Mouse (Mus musculus) G1E-ER4 (cell line): ENCODE results near the gene Spata31d1b. TPM values are rescaled to one million over a fixed set of nuclear protein-coding genes. Genes with fewer than 3 reads are reported as not detected.
"Not testable (repeated sequence)": the region's sequence is repeated elsewhere in the genome, so short reads cannot be mapped to it uniquely, and the experiment has no call there.

Experiments
- GATA1 ChIP-seq: IDR thresholded peaks from one replicate; pipeline ENCODE4 v1.8.0; 2012; ENCODE audit warnings: low read length, inconsistent platforms
- polyA plus RNA-seq: library from polyadenylated mRNA; stranded (reverse); fragments of >175 nt; gene quantifications from 2 replicates; pipeline ENCODE4 v1.2.3, GENCODE M21; 2012

The Spata31d1b gene
- polyA plus RNA-seq, result not detected in 2 replicates

GRCm38 (mm10) chr13:59711984-59712383 is at the start of gene Spata31d1b:
TSS of gene Spata31d1b (plus strand) at chr13:59712284.
- not testable (repeated sequence) for TF ChIP-seq GATA1

- TF ChIP-seq GATA1, result no peak
These were observed 48.0 kb upstream of the Spata31d1b start for GRCm38 (mm10) chr13:59663939-59664712.

DNA sequence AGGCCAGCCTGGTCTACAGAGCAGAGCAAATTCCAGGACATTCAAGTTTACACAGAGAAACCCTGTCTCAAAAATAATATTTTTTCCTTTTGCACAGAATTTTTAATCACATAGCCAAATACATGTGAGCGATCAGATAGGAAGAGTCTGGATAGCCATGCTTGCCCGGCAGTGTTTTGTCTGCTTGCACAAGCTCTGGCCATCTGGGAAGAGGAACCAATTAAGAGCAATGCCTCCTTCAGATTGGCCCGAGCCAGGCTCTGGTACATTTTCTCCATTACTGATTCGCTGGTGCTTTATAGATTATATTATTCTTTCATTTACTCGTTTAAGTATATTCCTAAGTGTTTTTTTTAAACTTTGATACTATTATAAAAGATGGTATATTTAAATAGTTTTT is 44.3 kb upstream of the Spata31d1b start:
- no peak for TF ChIP-seq GATA1

GRCm38 (mm10) chr13:59668501-59669093 is 43.5 kb upstream of the Spata31d1b start:
- TF ChIP-seq GATA1, result no peak

GRCm38 (mm10) chr13:59669946-59670345 is 42.1 kb upstream of the Spata31d1b start:
- TF ChIP-seq GATA1, result no peak

GRCm38 (mm10) chr13:59671521-59671920 is 40.6 kb upstream of the Spata31d1b start:
- TF ChIP-seq GATA1, result no peak

DNA sequence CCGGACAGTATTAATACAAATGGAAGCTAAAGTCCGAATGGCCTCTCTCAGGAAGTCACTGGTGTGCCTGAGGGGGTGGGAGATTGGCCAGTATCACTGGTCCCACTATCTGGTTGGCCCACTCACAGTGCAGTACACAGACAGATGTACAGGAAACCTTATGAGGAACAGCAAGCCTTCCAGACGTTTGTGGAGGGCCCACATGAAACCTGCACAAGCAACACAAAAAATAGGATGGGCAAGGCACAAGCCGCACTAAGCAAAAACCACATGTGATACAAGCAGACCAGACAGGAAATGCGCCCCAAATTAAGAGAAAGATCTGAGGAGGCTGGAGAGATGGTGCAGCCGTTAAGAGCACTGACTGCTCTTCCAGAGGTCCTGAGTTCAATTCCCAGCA is 39.8 kb upstream of the Spata31d1b start:
- TF ChIP-seq GATA1, result no peak

DNA sequence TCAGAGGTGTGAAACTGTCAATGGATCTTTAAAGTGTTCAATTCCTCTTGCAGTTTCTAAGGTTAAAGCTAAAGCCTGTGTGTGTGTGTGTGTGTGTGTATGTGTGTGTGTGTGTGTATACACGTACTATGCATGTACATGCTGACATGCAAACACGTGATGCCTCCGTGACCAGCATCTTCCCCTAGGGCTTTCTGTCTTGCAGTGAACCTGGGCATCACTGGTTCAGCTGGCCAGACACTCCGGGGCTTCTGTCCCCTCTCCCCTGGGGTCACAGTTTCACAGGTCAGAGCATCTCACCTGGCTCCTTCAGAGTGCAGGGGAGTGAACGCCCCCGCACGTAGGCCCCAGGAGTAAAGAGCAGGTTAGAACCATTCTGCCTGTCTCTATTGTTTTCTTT is 38.5 kb upstream of the Spata31d1b start:
- no peak for TF ChIP-seq GATA1

- TF ChIP-seq GATA1, result no peak
These were observed 37.9 kb upstream of the Spata31d1b start for GRCm38 (mm10) chr13:59674215-59674614.

DNA sequence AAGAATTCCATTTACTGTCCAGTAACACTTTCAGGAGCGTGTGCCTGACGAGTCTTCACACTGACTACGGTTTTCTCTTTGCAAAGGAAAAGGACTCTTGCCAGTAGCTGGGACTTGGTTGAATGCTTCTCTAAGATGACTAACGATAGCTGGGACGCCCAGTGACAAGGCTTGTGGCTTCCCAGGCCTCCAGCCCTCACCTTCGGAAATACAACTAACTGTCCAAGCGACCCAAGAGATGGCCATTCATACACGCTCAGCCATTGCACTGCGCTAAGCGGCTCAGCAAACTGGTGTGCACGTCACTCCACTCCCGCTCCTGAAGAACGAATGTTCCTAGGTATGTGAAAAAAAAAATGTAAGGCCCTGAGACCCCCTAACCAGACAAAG is 37.3 kb upstream of the Spata31d1b start:
- no peak for TF ChIP-seq GATA1

- TF ChIP-seq GATA1, result no peak
These were observed 36.7 kb upstream of the Spata31d1b start, which contains the start of gene Golm1 for GRCm38 (mm10) chr13:59675151-59676011. TSS of gene Golm1 (minus strand) at chr13:59675811.

DNA sequence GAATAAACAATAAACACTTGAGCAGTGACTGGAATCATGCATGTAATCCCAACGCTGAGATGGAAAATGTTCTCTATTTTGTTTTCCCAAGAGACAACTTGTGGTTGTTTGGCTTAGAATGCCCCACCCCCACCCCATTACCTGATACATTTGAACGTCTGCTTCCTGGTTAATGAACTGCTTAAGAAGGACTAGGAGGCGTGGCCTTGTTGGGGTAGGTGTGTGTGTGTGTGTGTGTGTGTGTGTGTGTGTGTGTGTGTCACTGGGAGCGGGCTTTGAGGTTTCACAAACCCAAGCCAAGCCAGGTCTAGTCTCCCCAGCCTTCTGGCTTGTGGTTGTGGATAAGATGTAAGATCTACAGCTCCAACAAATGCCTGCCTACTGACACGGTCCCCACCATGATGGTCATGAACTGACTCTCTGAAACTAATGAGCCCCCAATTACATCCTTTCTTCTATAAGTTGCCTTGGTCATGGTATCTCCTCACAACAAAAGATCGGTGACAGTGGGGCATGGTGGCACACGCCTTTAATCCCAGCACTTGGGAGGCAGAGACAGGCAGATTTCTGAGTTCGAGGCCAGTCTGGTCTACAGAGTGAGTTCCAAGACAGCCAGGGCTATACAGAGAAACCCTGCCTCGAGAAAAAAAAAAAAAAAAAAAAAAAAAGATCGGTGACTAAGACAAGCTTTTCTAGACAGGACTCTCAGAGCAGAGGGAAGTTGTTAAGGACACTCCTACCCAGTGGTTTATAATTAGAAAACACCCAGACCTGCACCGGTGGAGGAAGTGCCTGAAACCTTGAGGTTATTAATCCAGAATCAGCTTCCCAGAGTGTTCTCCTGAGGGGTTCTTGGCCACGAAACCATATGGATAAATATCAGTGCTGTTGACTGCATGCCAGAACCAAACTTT is 35.5 kb upstream of the Spata31d1b start:
- TF ChIP-seq GATA1, result no peak

- TF ChIP-seq GATA1, result no peak
These were observed 32.8 kb upstream of the Spata31d1b start for GRCm38 (mm10) chr13:59679306-59679705.

GRCm38 (mm10) chr13:59679908-59680307 is 32.2 kb upstream of the Spata31d1b start:
- TF ChIP-seq GATA1, result no peak

DNA sequence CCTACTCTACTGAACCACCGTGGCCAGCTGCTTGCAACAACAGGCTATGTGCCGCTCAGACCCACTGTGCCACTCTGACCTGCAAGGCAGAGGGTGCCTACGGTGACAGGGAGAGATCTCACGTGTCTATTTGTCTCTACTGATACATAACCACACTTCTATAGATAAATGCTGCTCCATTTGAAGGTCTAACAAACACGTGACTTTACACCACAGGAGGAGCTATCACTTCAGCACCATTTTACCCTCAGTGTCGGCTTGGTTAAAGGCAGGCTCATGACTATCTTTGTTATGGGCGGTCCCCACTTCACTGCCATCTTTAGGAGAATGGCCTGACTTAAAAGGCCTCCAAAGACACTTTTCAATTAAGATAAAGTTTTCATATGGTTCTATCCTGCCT is 29.5 kb upstream of the Spata31d1b start:
- peak; percentile 31 for TF ChIP-seq GATA1

DNA sequence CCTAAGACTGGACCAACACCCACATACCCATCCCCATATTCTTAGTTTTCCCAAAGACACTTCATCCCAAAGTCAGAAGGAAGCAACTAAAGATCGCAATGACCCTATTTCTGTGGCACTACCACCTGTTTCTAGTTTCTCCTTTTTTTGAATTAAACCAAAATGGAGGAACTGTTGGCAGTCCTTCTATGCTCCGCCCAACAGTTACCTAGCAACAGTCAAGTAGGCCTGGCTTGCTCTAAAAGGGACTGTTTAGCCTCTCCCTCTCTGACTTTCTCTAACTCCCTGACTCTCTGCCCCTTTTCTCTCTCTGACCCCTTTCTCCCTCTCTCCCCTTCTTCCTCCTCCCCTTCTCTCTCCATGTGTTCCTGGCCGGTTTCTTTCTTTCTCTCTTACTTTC is 26.8 kb upstream of the Spata31d1b start:
- no peak for TF ChIP-seq GATA1
